Mouse (Mus musculus) embryonic fibroblast, embryonic 13.5 days (primary cell): ENCODE results near the gene Cd86. TPM values are rescaled to one million over a fixed set of nuclear protein-coding genes. Genes with fewer than 3 reads are reported as not detected.

Experiments used
- H3K27ac ChIP-seq: 2 replicates; pipeline ENCODE4 v1.5.1; 2012; ENCODE audit warnings: low read length, control low read depth, inconsistent platforms; ENCODE audit not compliant: insufficient read depth
- H3K4me1 ChIP-seq: 2 replicates; pipeline ENCODE4 v1.6.1; 2011; ENCODE audit warnings: low read length; ENCODE audit not compliant: control insufficient read depth, insufficient read depth
- H3K4me3 ChIP-seq: 2 replicates; pipeline ENCODE4 v1.5.1; 2011; ENCODE audit warnings: mild to moderate bottlenecking, control low read depth, low read length; ENCODE audit not compliant: insufficient read depth
- CTCF ChIP-seq: IDR thresholded peaks from 2 replicates; pipeline ENCODE4 v1.5.1; 2011; ENCODE audit warnings: mild to moderate bottlenecking, control low read depth, low read length, moderate library complexity, borderline replicate concordance; ENCODE audit not compliant: insufficient read depth
- POLR2A ChIP-seq: IDR thresholded peaks from 2 replicates; pipeline ENCODE4 v1.6.1; 2011; ENCODE audit warnings: low read depth, mild to moderate bottlenecking, control low read depth, low read length, moderate library complexity
- polyA plus RNA-seq: library from polyadenylated mRNA; stranded (reverse); fragments of >200 nt; gene quantifications from 2 replicates; pipeline ENCODE4 v1.2.4, GENCODE M21; 2011; ENCODE audit warnings: low read depth; ENCODE audit not compliant: missing spikeins, insufficient read length

The Cd86 gene
- polyA plus RNA-seq, 1 experiment: 0.21 TPM

- Histone ChIP-seq H3K4me1 (no peaks in the 10 kb centered on the region), H3K4me3 (no peak overlapping the region), H3K27ac (no peak overlapping the region)
- TF ChIP-seq CTCF (no peak), POLR2A (no peak)
Observed at GRCm38 (mm10) chr16:36691484-36691883, 25.6 kb upstream of the Cd86 start.

GRCm38 (mm10) chr16:36688076-36688475, 22.2 kb upstream of the Cd86 start:
- no peak overlapping the region for H3K4me3 ChIP-seq
- H3K27ac ChIP-seq: no peak overlapping the region
- TF ChIP-seq CTCF (no peak), POLR2A (no peak)
- no peaks in the 10 kb centered on the region for H3K4me1 ChIP-seq

- no peaks in the 10 kb centered on the region for H3K4me1 ChIP-seq
- H3K4me3 ChIP-seq: no peak overlapping the region
- H3K27ac ChIP-seq: no peak overlapping the region
- TF ChIP-seq POLR2A: no peak
- no peak for TF ChIP-seq CTCF
Observed at GRCm38 (mm10) chr16:36684325-36684918, 18.5 kb upstream of the Cd86 start.

GRCm38 (mm10) chr16:36681829-36682228, 15.9 kb upstream of the Cd86 start:
- Histone ChIP-seq H3K27ac (no peak overlapping the region), H3K4me1 (no peaks in the 10 kb centered on the region), H3K4me3 (no peak overlapping the region)
- TF ChIP-seq CTCF: no peak
- TF ChIP-seq POLR2A: no peak

- TF ChIP-seq POLR2A (no peak), CTCF (no peak)
- no peak overlapping the region for H3K27ac ChIP-seq
- H3K4me3 ChIP-seq: no peak overlapping the region
- H3K4me1 ChIP-seq: no peaks in the 10 kb centered on the region
Observed at GRCm38 (mm10) chr16:36675902-36676301, 10.0 kb upstream of the Cd86 start.

GRCm38 (mm10) chr16:36675304-36675703, 9.4 kb upstream of the Cd86 start:
- H3K4me3 ChIP-seq: no peak overlapping the region
- TF ChIP-seq POLR2A (no peak), CTCF (no peak)
- H3K27ac ChIP-seq: no peak overlapping the region
- H3K4me1 ChIP-seq: no peaks in the 10 kb centered on the region

GRCm38 (mm10) chr16:36674457-36675204, 8.8 kb upstream of the Cd86 start:
- Histone ChIP-seq H3K27ac (no peak overlapping the region), H3K4me1 (no peaks in the 10 kb centered on the region), H3K4me3 (no peak overlapping the region)
- no peak for TF ChIP-seq CTCF
- TF ChIP-seq POLR2A: no peak

GRCm38 (mm10) chr16:36673196-36673595, 7.3 kb upstream of the Cd86 start:
- H3K4me1 ChIP-seq: no peaks in the 10 kb centered on the region
- no peak overlapping the region for H3K27ac ChIP-seq
- no peak for TF ChIP-seq CTCF
- no peak overlapping the region for H3K4me3 ChIP-seq

- TF ChIP-seq POLR2A (no peak), CTCF (no peak)
- no peak overlapping the region for H3K4me3 ChIP-seq
- H3K4me1 ChIP-seq: no peaks in the 10 kb centered on the region
Observed at GRCm38 (mm10) chr16:36670590-36670989, 4.7 kb upstream of the Cd86 start.

GRCm38 (mm10) chr16:36666448-36667017, 652 bp upstream of the Cd86 start:
- no peak for TF ChIP-seq POLR2A
- no peak for TF ChIP-seq CTCF
- Histone ChIP-seq H3K4me3 (no peak overlapping the region), H3K4me1 (no peaks in the 10 kb centered on the region), H3K27ac (no peak overlapping the region)

More at GRCm38 (mm10) chr16:36670590-36670989, 4.7 kb upstream of the Cd86 start:
- no peak overlapping the region for H3K27ac ChIP-seq
